Mouse (Mus musculus) forebrain, embryonic 14.5 days (tissue): ENCODE results near the gene Snx29. TPM values are rescaled to one million over a fixed set of nuclear protein-coding genes. Genes with fewer than 3 reads are reported as not detected.

Source experiments
- ATAC-seq: fragments of 200-750 bp; cut with Nextera tagmentation; 2 replicates; pipeline ENCODE4 v1.8.0; 2017; ENCODE audit warnings: mild to moderate bottlenecking, moderate library complexity
- DNase-seq: peaks from one replicate; pipeline ENCODE4 v3.0.0-alpha.2; 2015; ENCODE audit warnings: low spot score
- H3K27ac ChIP-seq: fragments of 300-500 bp; sonication (generic); 2 replicates; pipeline ENCODE4 v1.5.1; 2014; ENCODE audit warnings: low read depth, mild to moderate bottlenecking, control low read depth, low read length, moderate library complexity
- H3K27me3 ChIP-seq: fragments of 300-500 bp; sonication (generic); replicated peaks from 2 replicates; pipeline ENCODE4 v1.6.1; 2014; ENCODE audit warnings: low read length, control low read depth, mixed read lengths; ENCODE audit not compliant: control insufficient read depth, insufficient read depth
- H3K36me3 ChIP-seq: fragments of 300-500 bp; sonication (generic); 2 replicates; pipeline ENCODE4 v1.6.1; 2014; ENCODE audit warnings: low read length, control low read depth; ENCODE audit not compliant: control insufficient read depth, insufficient read depth
- H3K4me1 ChIP-seq: fragments of 300-500 bp; sonication (generic); 2 replicates; pipeline ENCODE4 v1.6.1; 2014; ENCODE audit warnings: antibody characterized with exemption, low read length, control low read depth; ENCODE audit not compliant: control insufficient read depth, insufficient read depth
- H3K4me2 ChIP-seq: fragments of 300-500 bp; sonication (generic); 2 replicates; pipeline ENCODE4 v1.6.1; 2014; ENCODE audit warnings: mild to moderate bottlenecking, control low read depth, low read length
- H3K4me3 ChIP-seq: fragments of 300-500 bp; sonication (generic); 2 replicates; pipeline ENCODE4 v1.5.1; 2014; ENCODE audit warnings: low read depth, low read length, control low read depth
- H3K9ac ChIP-seq: fragments of 300-500 bp; sonication (generic); 2 replicates; pipeline ENCODE4 v1.6.1; 2014; ENCODE audit warnings: mild to moderate bottlenecking, low read length, control low read depth, moderate library complexity
- H3K9me3 ChIP-seq: fragments of 300-500 bp; sonication (generic); replicated peaks from 2 replicates; pipeline ENCODE4 v1.6.1; 2016; ENCODE audit warnings: low read length, control low read depth, mixed read lengths; ENCODE audit not compliant: control insufficient read depth
- WGBS: fragments of 180-500 bp; shearing (Covaris S2); extraction: QIAGEN DNeasy Blood & Tissue Kit; methylation state at CpG from one replicate; pipeline ENCODE4 v1.1.7; 2014; 5-methylcytosine and 5-hydroxymethylcytosine counted together
- polyA plus RNA-seq: library from polyadenylated mRNA; unstranded; fragments of >200 nt; fragmentation: Nextera tagmentation; extraction: Ambion mirVana; gene quantifications from 2 replicates; pipeline ENCODE4 v1.2.1, GENCODE M21; 2014

Snx29 gene
- polyA plus RNA-seq, 1 experiment from 2014 or later: 3.8 TPM

GRCm38 (mm10) chr16:11705456-11705855, 382.7 kb downstream of the Snx29 start:
- no peak for DNase-seq
- H3K27me3 ChIP-seq: no peaks in the 10 kb centered on the region

GRCm38 (mm10) chr16:11708097-11708496, 385.4 kb downstream of the Snx29 start:
- Histone ChIP-seq H3K9ac (no peak overlapping the region), H3K36me3 (no peaks in the 10 kb centered on the region), H3K27ac (no peak overlapping the region), H3K4me2 (no peak overlapping the region), H3K4me1 (peaks cover 5% of the 10 kb centered on the region; the same call in 1 of the 2 replicates), H3K4me3 (no peak overlapping the region), H3K27me3 (no peaks in the 10 kb centered on the region), H3K9me3 (no peaks in the 10 kb centered on the region)
- DNase-seq: no peak
- ATAC-seq: no peak
- 94% methylated on average over 2 of the region's 2 CpGs for WGBS

More at GRCm38 (mm10) chr16:11705456-11705855, 382.7 kb downstream of the Snx29 start:
- WGBS: 89% methylated on average over 4 of the region's 4 CpGs
- H3K9ac ChIP-seq: no peak overlapping the region
- ATAC-seq: no peak
- peaks cover 3% of the 10 kb centered on the region; the same call in 1 of the 2 replicates for H3K4me1 ChIP-seq
- H3K27ac ChIP-seq: no peak overlapping the region
- H3K4me3 ChIP-seq: no peak overlapping the region
- H3K36me3 ChIP-seq: no peaks in the 10 kb centered on the region
- H3K9me3 ChIP-seq: no peaks in the 10 kb centered on the region
- no peak overlapping the region for H3K4me2 ChIP-seq

- H3K27ac ChIP-seq: no peak overlapping the region
- no peaks in the 10 kb centered on the region for H3K36me3 ChIP-seq
- no peak overlapping the region for H3K4me3 ChIP-seq
- no peaks in the 10 kb centered on the region for H3K27me3 ChIP-seq
- DNase-seq: no peak
- 85% methylated on average over 4 of the region's 4 CpGs for WGBS
- H3K4me1 ChIP-seq: peaks cover 5% of the 10 kb centered on the region; the same call in 1 of the 2 replicates
- H3K9me3 ChIP-seq: no peaks in the 10 kb centered on the region
- H3K4me2 ChIP-seq: no peak overlapping the region
- no peak for ATAC-seq
- H3K9ac ChIP-seq: no peak overlapping the region
Observed at GRCm38 (mm10) chr16:11709382-11709781, 386.7 kb downstream of the Snx29 start.

GRCm38 (mm10) chr16:11709999-11710667, 387.4 kb downstream of the Snx29 start:
- Histone ChIP-seq H3K4me3 (no peak overlapping the region), H3K27me3 (no peaks in the 10 kb centered on the region), H3K27ac (no peak overlapping the region), H3K4me2 (no peak overlapping the region), H3K9ac (no peak overlapping the region), H3K36me3 (no peaks in the 10 kb centered on the region), H3K4me1 (peaks cover 5% of the 10 kb centered on the region; the same call in 1 of the 2 replicates), H3K9me3 (no peaks in the 10 kb centered on the region)
- ATAC-seq: peak; percentile 73
- WGBS: 12% methylated on average over 5 of the region's 5 CpGs
- peak; percentile 61 for DNase-seq

GRCm38 (mm10) chr16:11713265-11713865, 390.7 kb downstream of the Snx29 start:
- Histone ChIP-seq H3K36me3 (no peaks in the 10 kb centered on the region), H3K9ac (no peak overlapping the region), H3K27me3 (no peaks in the 10 kb centered on the region), H3K4me1 (peaks cover 5% of the 10 kb centered on the region; the same call in 1 of the 2 replicates), H3K4me3 (no peak overlapping the region), H3K4me2 (no peak overlapping the region), H3K27ac (no peak overlapping the region), H3K9me3 (no peaks in the 10 kb centered on the region)
- no peak for DNase-seq
- 37% methylated on average over 2 of the region's 2 CpGs for WGBS
- ATAC-seq: no peak

GRCm38 (mm10) chr16:11716932-11717331, 394.2 kb downstream of the Snx29 start:
- Histone ChIP-seq H3K4me3 (no peak overlapping the region), H3K4me1 (no peaks in the 10 kb centered on the region), H3K27ac (no peak overlapping the region), H3K4me2 (no peak overlapping the region), H3K9me3 (no peaks in the 10 kb centered on the region), H3K9ac (no peak overlapping the region), H3K27me3 (no peaks in the 10 kb centered on the region), H3K36me3 (no peaks in the 10 kb centered on the region)
- 96% methylated on average over 1 of the region's 1 CpGs for WGBS
- DNase-seq (no peak), ATAC-seq (no peak)

GRCm38 (mm10) chr16:11725901-11726300, 403.2 kb downstream of the Snx29 start:
- Histone ChIP-seq H3K27me3 (no peaks in the 10 kb centered on the region), H3K4me3 (no peak overlapping the region), H3K9ac (no peak overlapping the region), H3K27ac (no peak overlapping the region), H3K4me2 (no peak overlapping the region), H3K4me1 (no peaks in the 10 kb centered on the region), H3K36me3 (no peaks in the 10 kb centered on the region), H3K9me3 (no peaks in the 10 kb centered on the region)
- WGBS: 92% methylated on average over 2 of the region's 2 CpGs
- DNase-seq (no peak), ATAC-seq (no peak)

GRCm38 (mm10) chr16:11727331-11727730, 404.6 kb downstream of the Snx29 start:
- H3K36me3 ChIP-seq: no peaks in the 10 kb centered on the region
- WGBS: 92% methylated on average over 9 of the region's 9 CpGs
- DNase-seq: no peak
- no peaks in the 10 kb centered on the region for H3K27me3 ChIP-seq
- no peak overlapping the region for H3K4me3 ChIP-seq
- H3K4me1 ChIP-seq: no peaks in the 10 kb centered on the region
- no peak overlapping the region for H3K4me2 ChIP-seq
- no peak for ATAC-seq
- H3K27ac ChIP-seq: no peak overlapping the region
- no peaks in the 10 kb centered on the region for H3K9me3 ChIP-seq
- H3K9ac ChIP-seq: no peak overlapping the region

GRCm38 (mm10) chr16:11728131-11728530, 405.4 kb downstream of the Snx29 start:
- no peaks in the 10 kb centered on the region for H3K27me3 ChIP-seq
- 77% methylated on average over 3 of the region's 3 CpGs for WGBS
- no peaks in the 10 kb centered on the region for H3K4me1 ChIP-seq
- ATAC-seq: no peak
- no peak overlapping the region for H3K4me3 ChIP-seq
- no peak overlapping the region for H3K27ac ChIP-seq
- H3K9me3 ChIP-seq: no peaks in the 10 kb centered on the region
- DNase-seq: no peak
- no peaks in the 10 kb centered on the region for H3K36me3 ChIP-seq
- H3K9ac ChIP-seq: no peak overlapping the region
- H3K4me2 ChIP-seq: no peak overlapping the region
